Mouse (Mus musculus) erythroblast, embryonic 14.5 days (primary cell): ENCODE data around the gene Sirt6. TPM values are rescaled to one million over a fixed set of nuclear protein-coding genes. Genes with fewer than 3 reads are reported as not detected.

Experiments
- H3K27me3 ChIP-seq: 2 replicates; pipeline ENCODE4 v1.6.1; 2012; ENCODE audit warnings: inconsistent platforms; ENCODE audit not compliant: control insufficient read depth
- H3K36me3 ChIP-seq: 2 replicates; pipeline ENCODE4 v1.6.1; 2012; ENCODE audit warnings: mild to moderate bottlenecking, inconsistent platforms; ENCODE audit not compliant: control insufficient read depth
- H3K4me1 ChIP-seq: 2 replicates; pipeline ENCODE4 v1.6.1; 2012; ENCODE audit warnings: inconsistent platforms; ENCODE audit not compliant: control insufficient read depth
- H3K4me3 ChIP-seq: replicated peaks from 2 replicates; pipeline ENCODE3; 2012; ENCODE audit warnings: moderate library complexity, mild to moderate bottlenecking, inconsistent platforms
- H3K9me3 ChIP-seq: 2 replicates; pipeline ENCODE4 v1.6.1; 2012; ENCODE audit warnings: low read length, inconsistent platforms, mixed read lengths; ENCODE audit not compliant: control insufficient read depth
- GATA1 ChIP-seq: IDR thresholded peaks from 2 replicates; pipeline ENCODE4 v1.6.1; 2012; ENCODE audit warnings: low read length, inconsistent platforms, mixed read lengths
- TAL1 ChIP-seq: IDR thresholded peaks from 3 replicates; pipeline ENCODE4 v1.6.1; 2012; ENCODE audit warnings: low read length, inconsistent platforms, mixed read lengths
- polyA plus RNA-seq: library from polyadenylated mRNA; stranded (reverse); fragments of >175 nt; gene quantifications from 2 replicates; pipeline ENCODE4 v1.2.3, GENCODE M21; 2012

Gene Sirt6
- polyA plus RNA-seq, 1 experiment = 6.6 TPM

GRCm38 (mm10) chr10:81599630-81600029 is 28.0 kb downstream of the Sirt6 start:
- Histone ChIP-seq H3K4me1 (peaks cover 43% of the 10 kb centered on the region), H3K27me3 (peaks cover 47% of the 10 kb centered on the region)
- no peak for TF ChIP-seq GATA1

DNA sequence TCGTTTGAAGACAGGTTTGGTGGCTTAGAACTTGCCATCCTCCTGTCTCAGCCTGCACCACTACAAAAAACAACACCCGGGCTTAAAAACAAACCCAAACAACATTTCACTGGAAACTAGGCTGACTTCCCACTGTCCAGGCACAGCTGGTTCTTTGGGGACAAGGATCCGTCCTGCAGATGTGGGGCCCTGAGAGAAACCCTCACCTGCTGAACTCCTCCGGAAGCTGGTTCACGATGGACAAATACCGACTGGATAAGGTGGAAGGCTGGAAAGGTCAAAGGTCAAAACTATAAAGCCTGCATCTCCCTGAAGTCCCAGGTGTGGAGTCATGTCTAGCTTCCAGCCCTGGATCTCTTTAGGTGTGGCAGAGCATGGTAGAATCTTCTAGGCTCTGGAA is 28.7 kb downstream of the Sirt6 start:
- H3K4me3 ChIP-seq = no peak overlapping the region
- H3K27me3 ChIP-seq = peaks cover 55% of the 10 kb centered on the region
- no peaks in the 10 kb centered on the region for H3K9me3 ChIP-seq
- peaks cover 36% of the 10 kb centered on the region for H3K4me1 ChIP-seq
- H3K36me3 ChIP-seq = no peaks in the 10 kb centered on the region
- TF ChIP-seq GATA1 = no peak
- TF ChIP-seq TAL1 = no peak

More at GRCm38 (mm10) chr10:81599630-81600029, 28.0 kb downstream of the Sirt6 start:
- H3K9me3 ChIP-seq = no peaks in the 10 kb centered on the region
- H3K36me3 ChIP-seq = no peaks in the 10 kb centered on the region
- H3K4me3 ChIP-seq = no peak overlapping the region

DNA sequence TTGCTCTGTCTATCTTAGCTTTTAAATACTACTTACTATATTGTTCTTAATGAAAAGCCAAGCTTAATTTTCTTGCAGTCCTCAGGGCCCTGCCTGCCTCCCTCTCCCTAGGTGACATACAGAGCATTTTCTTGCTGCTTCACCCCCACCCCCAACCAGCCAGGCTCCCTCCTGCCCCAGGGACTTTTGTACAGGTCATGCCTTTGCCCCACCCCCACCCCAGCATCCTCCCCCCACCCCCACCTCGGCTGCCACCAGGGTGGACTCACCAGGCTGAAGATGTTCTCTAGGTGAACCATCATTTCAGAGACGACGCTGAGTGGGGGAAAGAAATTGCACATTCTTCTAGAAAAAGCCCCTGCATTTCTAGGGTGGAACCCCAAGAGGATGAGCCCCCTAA is 29.3 kb downstream of the Sirt6 start:
- Histone ChIP-seq H3K36me3 (no peaks in the 10 kb centered on the region), H3K4me3 (no peak overlapping the region), H3K9me3 (no peaks in the 10 kb centered on the region), H3K4me1 (peaks cover 38% of the 10 kb centered on the region), H3K27me3 (peaks cover 58% of the 10 kb centered on the region)
- TF ChIP-seq GATA1 (no peak), TAL1 (no peak)

GRCm38 (mm10) chr10:81597137-81597950 is 30.3 kb downstream of the Sirt6 start:
- Histone ChIP-seq H3K9me3 (no peaks in the 10 kb centered on the region), H3K36me3 (no peaks in the 10 kb centered on the region), H3K4me1 (peaks cover 31% of the 10 kb centered on the region), H3K27me3 (peaks cover 61% of the 10 kb centered on the region), H3K4me3 (no peak overlapping the region)
- TF ChIP-seq GATA1 (no peak), TAL1 (no peak)

- Histone ChIP-seq H3K36me3 (no peaks in the 10 kb centered on the region), H3K9me3 (no peaks in the 10 kb centered on the region), H3K4me3 (no peak overlapping the region), H3K4me1 (peaks cover 27% of the 10 kb centered on the region), H3K27me3 (peaks cover 64% of the 10 kb centered on the region)
- TF ChIP-seq TAL1 (no peak), GATA1 (no peak)
Measured at GRCm38 (mm10) chr10:81596611-81597010, 31.0 kb downstream of the Sirt6 start.

DNA sequence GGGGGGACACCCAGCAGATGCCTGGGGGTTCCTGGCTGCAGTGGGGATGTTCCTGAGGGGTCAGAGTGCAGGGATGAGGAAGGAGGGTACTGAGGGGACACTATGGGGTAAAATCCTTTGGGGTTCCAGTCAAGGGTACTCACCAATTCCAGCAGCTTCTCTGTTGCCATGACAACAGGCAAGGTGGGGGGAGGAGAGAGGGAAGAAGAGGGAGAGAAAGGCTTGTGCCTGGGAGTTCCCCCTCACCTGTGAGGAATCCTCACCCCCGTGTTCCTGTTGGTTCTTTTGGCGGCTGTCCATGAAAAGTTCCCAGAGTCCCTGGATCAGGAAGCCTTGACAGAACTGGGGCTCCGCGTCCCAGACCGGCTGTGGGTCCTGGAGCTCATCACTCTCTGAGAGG is 32.0 kb downstream of the Sirt6 start:
- Histone ChIP-seq H3K36me3 (no peaks in the 10 kb centered on the region), H3K4me1 (peaks cover 17% of the 10 kb centered on the region), H3K27me3 (peaks cover 65% of the 10 kb centered on the region)

GRCm38 (mm10) chr10:81593935-81594334 is 33.7 kb downstream of the Sirt6 start:
- TF ChIP-seq TAL1 = no peak
- no peak for TF ChIP-seq GATA1
- Histone ChIP-seq H3K9me3 (no peaks in the 10 kb centered on the region), H3K4me3 (no peak overlapping the region), H3K4me1 (peaks cover 6% of the 10 kb centered on the region; the same call in 1 of the 2 replicates), H3K27me3 (peaks cover 58% of the 10 kb centered on the region), H3K36me3 (no peaks in the 10 kb centered on the region)

More for the DNA sequence above, 32.0 kb downstream of the Sirt6 start:
- TF ChIP-seq GATA1 (no peak), TAL1 (no peak)
- no peaks in the 10 kb centered on the region for H3K9me3 ChIP-seq
- no peak overlapping the region for H3K4me3 ChIP-seq

DNA sequence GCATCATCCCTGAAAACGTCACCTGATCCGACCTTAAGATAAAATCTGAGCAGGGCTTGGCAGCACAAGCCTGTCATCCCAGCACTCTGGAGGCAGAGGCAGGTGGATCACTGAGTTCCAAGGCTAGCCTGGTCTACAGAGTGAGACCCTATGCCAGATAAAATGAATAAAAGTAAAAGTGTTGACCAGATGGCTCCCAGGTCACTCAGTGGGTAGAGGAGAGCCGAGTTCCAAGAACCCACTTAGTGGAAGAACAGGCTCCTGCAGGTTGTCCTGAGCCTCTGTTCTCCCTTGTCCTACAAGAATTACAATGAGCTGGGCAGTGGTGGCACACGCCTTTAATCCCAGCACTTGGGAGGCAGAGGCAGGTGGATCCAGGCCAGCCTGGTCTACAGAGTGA is 34.4 kb downstream of the Sirt6 start:
- H3K4me1 ChIP-seq = peaks cover 6% of the 10 kb centered on the region; the same call in 1 of the 2 replicates
- no peak for TF ChIP-seq TAL1
- TF ChIP-seq GATA1 = no peak
- H3K36me3 ChIP-seq = no peaks in the 10 kb centered on the region
- peaks cover 53% of the 10 kb centered on the region for H3K27me3 ChIP-seq
- no peak overlapping the region for H3K4me3 ChIP-seq
- H3K9me3 ChIP-seq = no peaks in the 10 kb centered on the region

DNA sequence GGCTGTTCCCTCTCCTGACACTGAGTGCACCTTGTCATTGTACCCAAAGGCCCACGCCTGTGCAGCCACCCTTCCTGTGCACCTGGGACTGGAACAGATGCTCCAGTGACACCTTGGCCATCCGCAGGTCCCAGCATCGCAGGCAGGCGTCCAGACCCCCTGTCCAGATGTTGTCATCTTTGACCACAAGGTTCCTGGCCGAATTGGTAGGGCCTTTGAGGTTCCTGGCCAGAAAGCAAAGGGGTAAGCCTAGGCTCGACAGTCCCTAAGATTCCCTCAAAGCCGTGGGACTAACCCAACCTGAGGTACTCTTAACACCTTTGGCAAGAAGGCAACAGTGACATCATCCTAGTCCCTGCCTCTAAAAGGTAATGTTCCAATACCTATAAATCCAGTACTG is 35.0 kb downstream of the Sirt6 start:
- H3K4me1 ChIP-seq = peaks cover 6% of the 10 kb centered on the region; the same call in 1 of the 2 replicates
- no peaks in the 10 kb centered on the region for H3K9me3 ChIP-seq
- no peak for TF ChIP-seq GATA1
- no peak for TF ChIP-seq TAL1
- H3K27me3 ChIP-seq = peaks cover 47% of the 10 kb centered on the region
- H3K36me3 ChIP-seq = no peaks in the 10 kb centered on the region
- no peak overlapping the region for H3K4me3 ChIP-seq

DNA sequence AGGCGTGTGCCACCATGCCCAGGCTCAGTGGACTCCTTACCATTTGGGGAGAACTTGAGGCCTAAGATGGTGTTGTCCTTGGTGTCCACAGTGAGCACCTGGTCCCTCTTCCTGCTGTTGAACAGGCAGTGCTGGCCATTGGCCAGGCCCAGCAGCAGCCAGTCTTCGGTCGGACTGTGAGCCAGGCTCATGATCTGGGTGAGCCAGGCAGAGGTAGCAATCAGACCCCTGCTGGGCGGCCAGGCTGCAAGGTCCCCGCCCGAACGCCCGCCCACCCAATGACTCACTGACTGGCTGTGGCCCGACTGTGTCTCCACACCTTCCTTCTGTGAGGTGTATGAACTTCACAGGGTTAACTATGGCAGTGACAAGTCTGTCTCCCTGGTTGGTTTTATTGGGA is 35.8 kb downstream of the Sirt6 start:
- Histone ChIP-seq H3K27me3 (peaks cover 42% of the 10 kb centered on the region), H3K4me1 (peaks cover 3% of the 10 kb centered on the region), H3K4me3 (no peak overlapping the region), H3K9me3 (no peaks in the 10 kb centered on the region), H3K36me3 (peaks cover 2% of the 10 kb centered on the region; the same call in 1 of the 2 replicates)
- no peak for TF ChIP-seq TAL1
- no peak for TF ChIP-seq GATA1
